Mouse (Mus musculus) hindbrain, embryonic 16.5 days (tissue): ENCODE results near the gene Mob3a. TPM values are rescaled to one million over a fixed set of nuclear protein-coding genes. Genes with fewer than 3 reads are reported as not detected.

Experiments
- ATAC-seq: fragments of 200-750 bp; cut with Nextera tagmentation; 2 replicates; pipeline ENCODE4 v1.8.0; 2017; ENCODE audit warnings: moderate TSS enrichment, moderate library complexity
- H3K27ac ChIP-seq: fragments of 300-500 bp; sonication (generic); 2 replicates; pipeline ENCODE4 v1.5.1; 2014; ENCODE audit warnings: low read depth, mild to moderate bottlenecking, control low read depth, low read length, moderate library complexity
- H3K27me3 ChIP-seq: fragments of 300-500 bp; sonication (generic); replicated peaks from 2 replicates; pipeline ENCODE4 v1.6.1; 2014; ENCODE audit warnings: low read length; ENCODE audit not compliant: control insufficient read depth, insufficient read depth
- H3K36me3 ChIP-seq: fragments of 300-500 bp; sonication (generic); 2 replicates; pipeline ENCODE4 v1.6.1; 2014; ENCODE audit warnings: mild to moderate bottlenecking, low read length, moderate library complexity, mixed read lengths; ENCODE audit not compliant: control insufficient read depth, insufficient read depth
- H3K4me1 ChIP-seq: fragments of 300-500 bp; sonication (generic); 2 replicates; pipeline ENCODE4 v1.6.1; 2014; ENCODE audit warnings: low read depth, low read length; ENCODE audit not compliant: control insufficient read depth, insufficient read depth
- H3K4me2 ChIP-seq: fragments of 300-500 bp; sonication (generic); 2 replicates; pipeline ENCODE4 v1.6.1; 2014; ENCODE audit warnings: mild to moderate bottlenecking, low read length, control low read depth, moderate library complexity
- H3K4me3 ChIP-seq: fragments of 300-500 bp; sonication (generic); 2 replicates; pipeline ENCODE4 v1.5.1; 2014; ENCODE audit warnings: mild to moderate bottlenecking, low read length, control low read depth, moderate library complexity
- H3K9ac ChIP-seq: fragments of 300-500 bp; sonication (generic); 2 replicates; pipeline ENCODE4 v1.6.1; 2014; ENCODE audit warnings: low read depth, mild to moderate bottlenecking, control low read depth, low read length, moderate library complexity
- H3K9me3 ChIP-seq: fragments of 300-500 bp; sonication (generic); 2 replicates; pipeline ENCODE4 v1.6.1; 2014; ENCODE audit warnings: mild to moderate bottlenecking, low read length, moderate library complexity; ENCODE audit not compliant: control insufficient read depth
- WGBS: fragments of 180-500 bp; shearing (Covaris S2); extraction: QIAGEN DNeasy Blood & Tissue Kit; methylation state at CpG from one replicate; pipeline ENCODE4 v1.1.7; 2014; 5-methylcytosine and 5-hydroxymethylcytosine counted together
- polyA plus RNA-seq: library from polyadenylated mRNA; unstranded; fragments of >200 nt; fragmentation: Nextera tagmentation; extraction: Ambion mirVana; gene quantifications from 2 replicates; pipeline ENCODE4 v1.2.1, GENCODE M21; 2015

Mob3a gene
- polyA plus RNA-seq, 1 experiment from 2014 or later, result 56.9 TPM

DNA sequence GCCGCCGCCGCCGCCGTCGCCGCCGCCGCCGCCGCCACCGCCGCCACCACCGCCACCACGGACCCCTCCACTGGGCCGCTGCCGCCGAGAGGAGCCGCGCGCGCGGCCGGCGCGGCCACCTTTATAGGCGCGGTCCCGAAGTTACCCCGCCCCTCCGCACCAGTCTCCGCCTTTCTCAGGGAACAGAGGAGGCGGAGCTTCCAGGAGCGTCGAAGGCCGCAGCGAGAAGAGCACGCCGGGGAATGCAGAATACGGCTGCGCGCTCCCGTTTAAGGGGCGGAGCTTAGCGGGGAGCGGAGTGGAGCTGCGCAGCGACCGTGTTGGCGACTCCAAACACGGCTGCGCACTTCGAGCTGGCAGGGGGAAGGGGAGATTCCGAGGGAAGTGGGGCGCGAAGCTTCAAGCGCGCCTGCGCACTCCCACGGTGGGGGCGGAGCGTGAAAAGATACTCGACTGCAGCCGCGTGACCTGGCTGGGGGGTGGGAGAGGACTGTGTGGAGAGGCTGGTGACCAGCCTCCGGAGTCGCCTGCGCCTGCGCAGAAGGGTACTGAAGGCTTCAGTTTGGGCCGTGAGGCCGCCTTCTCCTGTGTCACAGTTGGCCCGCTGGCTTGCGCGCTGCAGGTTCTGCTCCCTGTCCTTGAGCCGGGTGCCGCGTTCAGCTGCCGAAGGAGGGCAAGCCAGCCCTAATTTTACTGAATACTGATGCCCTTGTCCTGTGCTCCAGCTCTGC is 25.4 kb downstream of the Mob3a start:
- H3K9ac ChIP-seq, result peak overlapping the region; percentile 98
- H3K36me3 ChIP-seq, result peaks cover 4% of the 10 kb centered on the region
- H3K27ac ChIP-seq, result peak overlapping the region; percentile 95
- WGBS, result under 1% methylated on average over 60 of the region's 78 CpGs
- H3K4me1 ChIP-seq, result peaks cover 54% of the 10 kb centered on the region
- no peaks in the 10 kb centered on the region for H3K9me3 ChIP-seq
- no peaks in the 10 kb centered on the region for H3K27me3 ChIP-seq
- ATAC-seq, result peak; percentile 94
- H3K4me2 ChIP-seq, result peak overlapping the region; percentile 91
- peak overlapping the region; percentile 94 for H3K4me3 ChIP-seq

DNA sequence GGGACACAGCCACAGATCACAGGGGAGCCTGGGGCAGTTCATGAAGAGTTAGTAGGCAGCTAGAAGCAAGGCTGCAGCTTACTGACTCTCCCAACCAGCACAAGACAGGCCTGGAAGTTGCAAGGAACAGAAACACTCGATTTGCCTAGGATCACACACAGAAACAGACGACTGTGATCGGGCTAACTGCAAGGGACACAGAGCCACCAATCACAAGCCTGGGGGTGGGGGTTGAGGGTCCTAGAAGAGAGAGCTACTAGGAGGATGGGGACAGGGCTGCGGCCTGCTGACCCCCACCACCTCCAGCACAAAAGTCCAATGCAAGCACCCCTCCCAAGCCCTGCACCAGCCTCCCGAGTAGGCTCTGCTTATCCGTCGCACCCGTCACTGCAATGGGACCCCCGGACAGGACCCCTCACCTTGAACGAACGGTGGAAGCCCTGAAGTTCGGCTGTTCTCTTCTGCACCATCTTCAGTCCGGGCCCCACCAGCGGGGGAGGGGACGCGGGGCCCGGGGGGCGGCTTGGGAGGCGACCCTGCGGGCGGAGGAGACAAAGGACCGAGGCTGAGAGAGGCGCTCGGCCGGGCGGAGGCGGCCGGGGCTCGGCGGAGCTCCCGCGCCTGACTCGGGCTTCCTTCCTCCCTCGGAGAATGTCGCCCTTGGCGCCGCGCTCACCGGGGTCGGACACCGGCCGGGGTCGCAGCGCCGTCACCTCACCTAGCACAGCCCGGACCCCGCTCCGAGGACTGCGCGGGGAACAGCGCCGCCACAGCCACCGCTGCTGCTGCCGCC is 26.2 kb downstream of the Mob3a start:
- H3K4me2 ChIP-seq, result peak overlapping the region; percentile 91
- H3K4me1 ChIP-seq, result peaks cover 54% of the 10 kb centered on the region
- peak overlapping the region; percentile 98 for H3K9ac ChIP-seq
- peak overlapping the region; percentile 86 for H3K27ac ChIP-seq
- peaks cover 9% of the 10 kb centered on the region for H3K36me3 ChIP-seq
- ATAC-seq, result no peak; the same call in 1 of the 2 replicates
- under 1% methylated on average over 31 of the region's 54 CpGs for WGBS
- H3K4me3 ChIP-seq, result peak overlapping the region; percentile 94
- no peaks in the 10 kb centered on the region for H3K9me3 ChIP-seq
- no peaks in the 10 kb centered on the region for H3K27me3 ChIP-seq

DNA sequence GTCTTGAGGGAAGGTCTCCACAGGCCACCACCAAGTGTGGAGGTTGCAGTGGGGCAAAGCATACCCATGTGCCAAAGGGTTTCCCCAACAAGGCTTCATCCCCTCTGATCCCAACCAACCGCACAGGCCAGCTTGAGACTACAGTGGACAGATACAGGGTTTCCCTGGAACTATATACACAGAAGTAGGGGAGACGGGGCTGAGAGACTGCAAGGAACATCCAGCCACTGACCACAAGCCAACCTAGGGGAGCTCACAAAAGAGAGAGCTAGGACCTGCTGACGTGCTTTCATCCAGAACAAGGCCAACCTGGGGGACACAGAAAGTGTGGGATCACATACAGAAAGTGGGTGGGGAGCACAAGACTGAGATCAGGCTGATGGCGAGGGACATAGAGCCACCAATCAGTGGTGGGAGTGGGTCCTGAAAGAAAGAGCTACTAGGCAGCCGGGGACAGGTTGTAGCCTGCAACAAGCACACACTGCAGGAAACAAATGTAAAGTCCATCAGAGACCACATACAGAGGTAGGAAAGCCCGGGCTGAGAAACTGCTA is 26.8 kb downstream of the Mob3a start:
- WGBS, result 15% methylated on average over 6 of the region's 6 CpGs
- no peaks in the 10 kb centered on the region for H3K27me3 ChIP-seq
- peaks cover 15% of the 10 kb centered on the region for H3K36me3 ChIP-seq
- peak overlapping the region; percentile 98 for H3K9ac ChIP-seq
- H3K4me3 ChIP-seq, result peak overlapping the region; percentile 94
- ATAC-seq, result no peak
- peak overlapping the region; percentile 91 for H3K4me2 ChIP-seq
- no peaks in the 10 kb centered on the region for H3K9me3 ChIP-seq
- H3K4me1 ChIP-seq, result peaks cover 54% of the 10 kb centered on the region
- peak overlapping the region; percentile 86; the same call in 1 of the 2 replicates for H3K27ac ChIP-seq

- Histone ChIP-seq H3K9ac (peak overlapping the region; percentile 98), H3K4me1 (peaks cover 54% of the 10 kb centered on the region), H3K4me2 (peak overlapping the region; percentile 91), H3K27ac (no peak overlapping the region), H3K27me3 (no peaks in the 10 kb centered on the region), H3K4me3 (peak overlapping the region; percentile 94), H3K9me3 (no peaks in the 10 kb centered on the region), H3K36me3 (peaks cover 18% of the 10 kb centered on the region)
- no peak for ATAC-seq
- 60% methylated on average over 5 of the region's 5 CpGs for WGBS
These were observed 27.5 kb downstream of the Mob3a start for GRCm38 (mm10) chr10:80674161-80674711.

DNA sequence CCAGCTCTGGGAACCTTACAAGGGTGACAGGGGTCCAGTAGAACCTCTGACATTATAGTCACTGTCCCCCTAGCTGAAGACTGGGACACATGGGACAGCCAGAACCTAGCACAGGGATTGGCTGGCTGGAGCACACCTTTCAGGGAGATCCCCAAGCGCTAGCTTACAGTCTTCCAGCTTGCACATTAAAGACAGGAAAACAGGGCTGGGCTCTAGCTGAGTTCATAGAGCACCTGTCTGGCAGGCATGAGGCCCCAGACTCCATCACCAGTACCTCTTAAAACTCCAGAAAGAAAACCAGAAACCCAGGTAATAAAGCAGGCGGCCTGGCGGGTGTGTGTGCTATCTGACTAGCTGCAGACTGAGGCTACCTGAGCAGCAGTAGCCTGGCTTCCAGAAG is 28.1 kb downstream of the Mob3a start:
- Histone ChIP-seq H3K36me3 (peaks cover 23% of the 10 kb centered on the region), H3K4me3 (peak overlapping the region; percentile 94; the same call in 1 of the 2 replicates), H3K27me3 (no peaks in the 10 kb centered on the region), H3K9ac (peak overlapping the region; percentile 98), H3K4me2 (peak overlapping the region; percentile 91), H3K9me3 (no peaks in the 10 kb centered on the region), H3K4me1 (peaks cover 50% of the 10 kb centered on the region), H3K27ac (no peak overlapping the region)
- ATAC-seq, result no peak
- 89% methylated on average over 3 of the region's 3 CpGs for WGBS

GRCm38 (mm10) chr10:80671936-80672690 is 29.7 kb downstream of the Mob3a start:
- no peak overlapping the region for H3K9ac ChIP-seq
- no peak overlapping the region for H3K4me2 ChIP-seq
- peaks cover 34% of the 10 kb centered on the region for H3K4me1 ChIP-seq
- no peaks in the 10 kb centered on the region for H3K27me3 ChIP-seq
- no peaks in the 10 kb centered on the region for H3K9me3 ChIP-seq
- no peak overlapping the region for H3K4me3 ChIP-seq
- WGBS, result 81% methylated on average over 11 of the region's 11 CpGs
- H3K27ac ChIP-seq, result no peak overlapping the region
- H3K36me3 ChIP-seq, result peaks cover 33% of the 10 kb centered on the region
- no peak for ATAC-seq

- Histone ChIP-seq H3K9me3 (no peaks in the 10 kb centered on the region), H3K27me3 (no peaks in the 10 kb centered on the region), H3K4me1 (peaks cover 32% of the 10 kb centered on the region), H3K27ac (no peak overlapping the region), H3K4me3 (no peak overlapping the region), H3K9ac (no peak overlapping the region), H3K36me3 (peaks cover 41% of the 10 kb centered on the region), H3K4me2 (no peak overlapping the region)
- ATAC-seq, result no peak
- 93% methylated on average over 4 of the region's 4 CpGs for WGBS
These were observed 30.5 kb downstream of the Mob3a start for GRCm38 (mm10) chr10:80671251-80671650.

- Histone ChIP-seq H3K4me2 (no peak overlapping the region), H3K4me3 (no peak overlapping the region), H3K27ac (no peak overlapping the region), H3K9ac (no peak overlapping the region), H3K9me3 (no peaks in the 10 kb centered on the region), H3K4me1 (peaks cover 32% of the 10 kb centered on the region), H3K27me3 (no peaks in the 10 kb centered on the region), H3K36me3 (peaks cover 46% of the 10 kb centered on the region)
- WGBS, result 91% methylated on average over 2 of the region's 2 CpGs
- no peak for ATAC-seq
These were observed 31.2 kb downstream of the Mob3a start for GRCm38 (mm10) chr10:80670531-80670930.
